Mouse (Mus musculus): Measurements from ENCODE around the gene Cngb1.

The Cngb1 gene

DNA sequence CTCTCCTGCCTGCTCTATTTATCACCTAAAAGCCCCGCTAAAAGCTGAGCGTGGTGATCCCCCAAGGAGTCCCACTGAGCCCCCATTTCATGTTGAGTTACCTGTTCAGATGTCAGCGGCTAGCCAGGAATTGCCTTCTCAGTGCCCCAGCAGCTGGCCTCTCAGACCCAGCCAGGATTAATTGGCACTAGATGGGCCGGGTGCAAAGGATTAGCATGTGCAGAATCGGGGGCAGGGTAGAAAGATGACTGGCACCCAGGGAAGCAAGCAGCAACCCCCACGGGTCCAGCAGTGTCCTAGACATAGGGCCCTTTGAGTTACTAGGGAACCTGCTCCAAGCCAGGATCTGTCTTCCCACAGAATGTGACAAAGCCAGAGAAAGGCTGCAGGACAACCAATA, at the start of gene Cngb1:
Cngb1 (minus strand) TSS at position 155 of the 400 bp plus-strand sequence.
- DNase-seq: no peak

DNA sequence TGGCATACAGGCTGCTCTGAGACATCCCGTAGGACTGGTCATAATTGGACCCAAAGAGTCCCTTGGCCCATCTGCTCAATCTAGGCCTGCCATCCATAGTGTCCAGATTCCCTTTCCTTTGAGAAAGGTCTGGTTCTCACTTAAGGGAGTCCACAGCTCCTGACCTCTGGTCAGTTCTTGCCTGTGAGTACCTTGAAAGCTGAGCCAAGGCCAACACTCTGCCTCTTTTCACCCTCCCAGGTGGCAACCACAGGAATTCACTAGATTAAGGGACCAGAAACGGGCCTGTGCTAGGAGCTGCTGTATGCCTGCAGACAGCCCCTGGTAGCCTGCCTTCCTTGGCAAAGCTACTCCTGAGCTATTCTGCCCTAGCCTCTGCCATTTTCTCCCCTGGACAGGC, 48.2 kb upstream of the Cngb1 start:
- DNase-seq: no peak

DNA sequence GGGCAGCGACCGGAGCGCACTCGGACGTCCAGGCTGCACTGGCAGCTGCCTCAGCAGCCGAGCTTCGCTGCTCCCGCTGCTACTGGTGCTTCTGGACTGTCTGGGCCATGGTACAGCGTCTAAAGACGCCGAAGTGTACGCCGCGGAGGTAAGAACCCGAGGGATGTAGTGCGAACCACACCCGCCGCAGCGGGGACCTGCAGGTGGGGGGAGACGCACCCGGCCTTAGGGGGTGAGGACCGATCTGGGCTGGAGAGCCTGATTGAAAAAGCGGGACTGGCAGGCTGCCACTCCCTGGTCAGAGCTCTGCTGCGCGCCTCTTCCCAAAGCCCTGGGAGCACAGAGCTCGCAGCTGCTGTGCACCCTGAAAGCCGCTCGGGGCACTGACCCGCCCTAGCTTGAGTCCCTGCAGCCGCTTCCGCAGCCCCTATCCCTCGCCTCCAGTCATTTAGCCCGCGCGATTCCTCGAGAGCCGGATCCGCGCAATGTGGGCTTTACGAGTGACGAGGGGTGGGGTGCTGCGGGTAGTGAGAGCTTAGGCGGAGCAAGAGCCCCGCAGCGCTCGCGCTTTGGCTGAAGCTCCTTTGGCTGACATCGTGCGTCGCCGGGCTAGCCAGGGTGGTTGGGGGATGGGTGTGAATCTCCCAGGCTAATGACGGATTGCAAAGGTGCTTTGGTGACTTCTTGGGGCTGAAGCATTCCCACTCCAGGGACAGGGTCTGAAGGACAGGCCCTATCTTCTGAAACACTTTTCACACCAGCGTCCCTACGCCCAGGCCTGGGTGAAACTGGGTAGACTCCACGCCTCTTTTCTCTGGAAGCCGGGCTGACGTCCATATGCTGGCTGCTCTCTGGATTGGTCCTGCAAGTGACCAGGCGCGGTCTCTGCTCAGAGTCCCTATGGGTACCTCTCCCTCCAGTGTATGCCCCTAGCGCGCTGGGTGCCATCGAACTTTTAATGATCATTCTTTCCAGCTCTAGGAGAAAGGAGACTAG, 46.8 kb upstream of the Cngb1 start:
- peak; percentile 33 to 37 for DNase-seq

DNA sequence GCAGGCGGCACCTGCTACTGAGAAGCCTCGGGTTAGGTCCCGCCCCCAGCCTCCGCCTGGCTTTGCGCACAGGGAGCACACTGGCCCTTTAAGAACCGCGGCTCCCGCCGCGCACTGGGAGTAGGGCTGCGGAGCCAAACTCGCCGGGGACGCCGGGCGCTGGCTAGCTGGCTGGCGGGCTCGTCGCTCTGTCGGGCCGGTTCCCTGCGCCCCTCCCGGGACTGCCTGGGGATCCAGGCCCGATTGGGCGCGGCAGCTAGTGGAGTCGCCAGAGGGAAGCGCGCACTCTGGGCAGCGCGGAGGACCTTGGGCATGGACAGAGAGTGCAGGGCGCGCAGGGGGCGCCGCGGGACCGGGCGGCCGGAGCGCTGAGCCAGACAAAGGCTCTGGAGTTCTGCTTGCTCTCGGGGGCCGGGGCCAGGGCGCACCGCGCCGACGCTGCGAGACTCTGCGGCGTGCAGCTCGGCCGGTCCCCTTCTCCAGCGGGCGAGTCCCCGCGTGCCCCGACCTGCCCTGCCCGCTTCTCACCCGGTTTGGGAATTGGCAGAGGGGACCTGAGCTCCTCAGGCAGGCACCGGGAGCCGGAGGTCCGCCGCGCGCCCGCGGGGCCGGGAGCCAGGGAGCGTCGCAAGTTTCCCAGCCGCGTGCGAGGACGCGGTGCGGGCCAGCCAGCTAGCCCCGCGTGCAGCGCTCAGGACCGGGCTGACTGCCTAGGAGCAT, 45.9 kb upstream of the Cngb1 start, which contains the start of gene Mmp15:
Mmp15 (plus strand) TSS at position 118 of the 720 bp plus-strand sequence.
- peak; percentile 56 to 58 for DNase-seq

GRCm38 (mm10) chr8:95351461-95351860, 45.1 kb upstream of the Cngb1 start:
- no peak for DNase-seq

- DNase-seq: peak; percentile 38 to 53
Observed at GRCm38 (mm10) chr8:95348811-95349630, 42.6 kb upstream of the Cngb1 start.

- no peak for DNase-seq
Observed at GRCm38 (mm10) chr8:95348356-95348755, 42.0 kb upstream of the Cngb1 start.

- DNase-seq: peak; percentile 55 to 68
Observed at GRCm38 (mm10) chr8:95346643-95347545, 40.5 kb upstream of the Cngb1 start.

- DNase-seq: no peak
Observed at GRCm38 (mm10) chr8:95344668-95345067, 38.3 kb upstream of the Cngb1 start.

GRCm38 (mm10) chr8:95341721-95342120, 35.3 kb upstream of the Cngb1 start:
- no peak for DNase-seq

DNA sequence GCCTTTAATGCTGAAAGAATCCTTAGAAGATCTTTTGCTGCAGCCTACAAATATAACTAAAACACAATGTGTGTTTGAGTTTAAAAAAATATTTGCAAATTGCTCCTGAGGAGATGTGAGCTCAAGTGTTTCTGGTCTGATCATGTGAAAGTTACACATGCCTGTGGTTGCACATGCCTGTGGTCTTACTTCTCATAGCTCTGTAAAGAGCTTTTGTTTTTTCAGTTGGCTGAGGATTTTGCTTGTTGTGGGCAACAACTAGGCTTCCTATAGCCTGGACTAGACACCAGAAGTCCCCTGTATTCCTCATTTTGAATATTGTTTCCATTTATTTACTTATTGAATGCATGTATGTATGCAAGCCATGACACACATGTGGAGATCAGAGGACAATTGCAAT, 30.0 kb upstream of the Cngb1 start:
- DNase-seq: no peak

DNA sequence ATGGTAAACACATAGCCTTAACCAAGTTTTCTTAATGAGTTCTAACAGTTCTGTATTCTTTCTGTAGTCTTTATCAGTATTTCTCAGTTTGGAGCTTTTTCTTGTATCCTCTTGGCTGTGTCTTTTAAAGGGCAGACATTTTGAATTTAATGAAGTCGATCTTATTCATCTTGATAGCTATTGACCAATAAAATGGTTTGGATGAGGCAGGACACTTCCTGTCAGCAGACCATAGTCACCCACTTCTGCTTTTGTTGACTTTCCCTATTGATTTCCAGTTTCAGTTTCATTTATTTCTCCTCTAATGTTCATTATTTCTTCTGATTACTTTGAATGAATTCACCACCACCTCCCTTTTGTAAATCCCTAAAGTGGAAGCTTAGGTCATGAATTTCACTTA, 29.3 kb upstream of the Cngb1 start:
- DNase-seq: no peak

GRCm38 (mm10) chr8:95332437-95333199, 26.2 kb upstream of the Cngb1 start:
- no peak for DNase-seq

DNA sequence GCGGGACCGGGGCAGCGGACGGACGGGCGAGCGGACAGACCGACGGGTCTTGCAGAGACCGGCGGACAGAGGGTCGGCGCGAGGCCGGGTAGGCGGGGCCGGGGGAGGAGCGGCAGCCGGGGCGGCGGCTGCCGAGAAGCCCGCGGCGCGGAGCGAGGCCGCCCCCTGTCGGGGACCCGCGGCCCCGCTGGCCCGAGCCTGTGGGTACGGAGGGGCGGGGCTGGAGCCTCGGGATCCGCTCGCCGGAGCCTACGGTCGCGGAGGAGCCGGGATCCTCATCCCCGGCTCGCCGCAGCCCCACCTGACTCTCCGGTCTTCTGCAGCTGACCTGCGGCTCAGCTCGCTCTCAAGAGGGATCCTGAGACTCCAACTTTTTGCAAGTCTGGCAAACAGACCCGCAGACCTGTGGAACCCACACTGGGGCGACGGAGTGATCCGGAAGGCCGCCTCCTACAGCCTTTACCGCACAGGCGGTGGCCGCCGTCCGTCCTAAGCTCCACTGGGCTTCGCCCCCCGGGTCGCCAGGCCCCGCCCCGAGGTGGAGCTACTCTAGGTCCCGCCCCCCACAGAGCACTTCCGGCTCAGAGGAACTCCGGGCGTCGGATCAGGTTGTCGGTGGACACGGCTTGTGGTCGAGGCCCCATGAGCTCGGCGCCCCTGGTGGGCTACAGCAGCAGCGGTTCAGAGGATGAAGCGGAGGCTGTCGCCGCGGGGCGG, 25.5 kb upstream of the Cngb1 start, which contains the start of the genes Zfp319 and Usb1:
Zfp319 (minus strand) TSS at position 231 of the 717 bp plus-strand sequence.
Usb1 (plus strand) TSS at position 565 of the 717 bp plus-strand sequence.
- DNase-seq: peak; percentile 89 to 93

- DNase-seq: no peak
Observed at GRCm38 (mm10) chr8:95331156-95331719, 24.9 kb upstream of the Cngb1 start.

DNA sequence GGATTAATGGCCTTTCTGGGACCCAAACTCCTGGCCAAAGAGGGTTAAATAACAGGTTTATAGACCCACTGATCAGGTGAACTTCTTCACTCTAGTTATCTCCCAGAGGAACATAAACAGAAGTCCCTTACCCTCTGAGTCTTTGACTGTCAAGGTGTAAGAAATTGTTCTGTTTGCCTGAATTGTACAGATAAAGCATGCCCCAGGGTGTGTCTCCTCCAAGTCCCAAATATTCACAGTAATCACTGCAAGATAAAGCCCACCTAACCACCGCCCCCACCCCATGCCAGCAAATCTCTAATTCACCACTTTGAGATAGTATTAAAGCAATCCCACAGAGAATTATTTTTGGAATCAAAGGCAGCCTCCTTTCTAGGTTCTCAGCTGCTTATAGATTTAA, 24.0 kb upstream of the Cngb1 start:
- DNase-seq: no peak

DNA sequence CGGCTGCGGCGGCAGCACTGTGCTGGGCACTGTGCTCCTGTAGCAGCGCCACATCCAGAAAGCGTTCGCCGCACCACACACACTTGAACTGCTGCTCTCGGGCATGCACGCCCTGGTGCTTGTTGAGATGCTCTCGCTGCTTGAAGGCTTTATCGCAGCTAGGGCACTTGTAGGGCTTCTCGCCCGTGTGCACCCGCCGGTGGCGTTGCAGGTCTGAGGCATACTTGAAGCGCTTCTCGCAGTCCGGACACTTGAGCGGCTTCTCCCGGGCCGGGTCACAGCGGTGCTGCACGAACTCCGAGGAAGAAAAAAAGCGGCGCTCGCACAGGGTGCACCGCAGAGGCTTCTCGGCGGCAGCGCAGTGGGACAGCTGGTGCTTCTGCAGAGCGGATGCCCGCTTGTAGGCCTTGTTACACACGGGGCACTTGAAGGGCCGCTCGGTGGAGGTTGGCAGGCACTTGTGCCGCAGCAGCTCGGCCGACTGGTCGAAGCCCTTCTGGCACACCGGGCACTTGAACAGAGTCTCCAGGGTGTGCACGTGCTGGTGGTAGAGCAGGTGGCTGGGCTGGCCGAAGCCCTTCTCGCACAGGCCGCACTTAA, 21.6 kb upstream of the Cngb1 start:
- no peak for DNase-seq

DNA sequence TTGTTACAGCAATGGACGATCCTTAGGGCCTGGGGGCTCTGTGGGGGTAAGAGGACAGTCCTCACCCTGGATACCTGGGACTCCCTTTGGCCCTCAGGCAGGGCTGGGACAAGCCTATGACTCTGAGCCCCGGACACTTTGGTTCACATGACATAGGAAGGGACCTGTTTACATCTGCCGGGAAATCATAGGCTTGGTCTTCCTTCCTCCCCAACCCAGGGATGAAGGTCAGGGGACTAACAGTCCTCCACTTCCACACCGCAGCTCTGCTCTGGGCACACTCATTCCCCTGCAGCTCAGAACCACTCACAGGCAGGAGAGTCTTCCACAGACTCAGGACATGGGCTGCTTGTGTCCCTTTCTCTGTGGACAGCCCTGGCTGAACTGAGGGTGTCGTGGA, 20.4 kb upstream of the Cngb1 start:
- DNase-seq: no peak

- no peak for DNase-seq
Observed at GRCm38 (mm10) chr8:95324646-95325045, 18.3 kb upstream of the Cngb1 start.
